Mouse (Mus musculus) sigmoid colon, adult 10 weeks (tissue): ENCODE data around the gene Mastl. TPM values are rescaled to one million over a fixed set of nuclear protein-coding genes. Genes with fewer than 3 reads are reported as not detected.

ENCODE experiments used
- polyA plus RNA-seq: library from polyadenylated mRNA; stranded (reverse); fragments of 350-450 nt; fragmentation: Illumina TruSeq; extraction: RNeasy Lipid Tissue Mini Kit (QIAGEN cat#74804); gene quantifications from one replicate; pipeline ENCODE4 v1.2.3, GENCODE M21; 2014; ENCODE audit warnings: low read depth, low replicate concordance

Mastl gene
- 17.0 TPM for polyA plus RNA-seq

DNA sequence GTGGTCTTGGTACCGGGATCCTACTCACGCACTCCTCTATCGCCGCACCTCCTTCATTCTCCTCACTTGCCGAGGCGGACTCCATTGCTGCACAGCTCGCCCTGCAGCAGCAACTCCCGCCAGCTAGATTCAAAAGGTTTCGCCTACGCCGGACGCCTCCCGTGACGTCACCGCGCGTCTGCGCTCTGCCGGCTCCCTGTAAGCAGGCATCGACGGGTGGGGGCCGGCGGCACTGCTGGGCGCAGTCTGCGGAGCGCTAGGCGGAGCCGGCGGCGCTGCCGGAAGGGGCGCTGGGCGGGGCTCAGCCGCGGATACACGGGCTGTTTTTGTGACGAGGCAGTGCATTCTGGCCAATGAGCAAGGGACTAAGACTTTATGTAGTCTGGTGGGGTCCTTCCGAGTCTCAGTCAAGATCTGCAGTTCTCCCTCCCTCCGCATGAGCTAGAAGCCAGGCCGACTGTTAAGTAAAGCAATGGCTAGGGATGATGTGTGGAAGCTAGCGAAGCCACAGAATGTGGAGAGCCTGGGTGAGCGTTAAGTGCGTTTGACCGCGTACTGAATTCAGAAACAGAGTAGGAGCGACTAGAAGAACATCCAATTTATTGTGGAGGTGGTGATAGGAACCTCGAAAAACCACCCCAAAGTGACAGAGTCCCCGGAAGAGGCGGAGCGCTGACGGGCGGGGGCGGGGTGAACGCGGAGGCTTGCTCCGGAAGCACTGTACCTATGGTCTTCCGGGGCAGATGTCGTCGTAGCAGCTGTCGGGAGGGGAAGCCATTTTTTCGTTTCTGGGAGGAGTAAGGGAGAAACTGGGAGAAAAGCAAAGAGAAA is at the start of gene Mastl, which contains the start of gene Yme1l1:
Mastl (minus strand) TSS at position 248 of the 831 bp plus-strand sequence.
Yme1l1 (plus strand) TSS at position 593 of the 831 bp plus-strand sequence.

GRCm38 (mm10) chr2:23067552-23068369 is 88.1 kb downstream of the Mastl start, which contains the start of gene Acbd5:
Acbd5 (plus strand) TSS chr2:23068167.

Other genes starting within 250 kb of the Mastl start
- 453 TPM for gene Abi1, start 115.8 kb downstream of the Mastl start, polyA plus RNA-seq
- gene Acbd5, start 87.9 kb downstream of the Mastl start, polyA plus RNA-seq, result 200 TPM
- 286 TPM for gene Yme1l1, start 345 bp upstream of the Mastl start, polyA plus RNA-seq
- gene 4931423N10Rik, start 51.5 kb upstream of the Mastl start, polyA plus RNA-seq, result 0.22 TPM
- gene Nxph2, start 165.2 kb upstream of the Mastl start, polyA plus RNA-seq, result 0.32 TPM